Mouse (Mus musculus): ENCODE results near the gene Zfp791. TPM values are rescaled to one million over a fixed set of nuclear protein-coding genes. Genes with fewer than 3 reads are reported as not detected.
"Not testable (repeated sequence)": the region's sequence is repeated elsewhere in the genome, so short reads cannot be mapped to it uniquely, and the experiment has no call there.

Zfp791 gene
- 2.3 and 2.9 TPM in 2 replicates for polyA plus RNA-seq (2015; fragmentation: Nextera tagmentation; extraction: Ambion mirVana)

- H3K4me1 ChIP-seq (replicated peaks): peaks cover 10% of the 10 kb centered on the region; the same call in 1 of the 2 replicates
- H3K4me2 ChIP-seq: no peak within 1 kb of the TSS
- no peak within 1 kb of the TSS for H3K27ac ChIP-seq (replicated peaks)
- no peaks in the 10 kb centered on the region for H3K36me3 ChIP-seq
- H3K27me3 ChIP-seq: no peaks in the 10 kb centered on the region
- no peaks in the 10 kb centered on the region for H3K9me3 ChIP-seq
- WGBS: 85% methylated on average over 3 of the region's 3 CpGs
- H3K9ac ChIP-seq: no peak within 1 kb of the TSS
- H3K4me3 ChIP-seq: no peak within 1 kb of the TSS
- no peak for ATAC-seq (ENCODE audit: low read depth)
These were observed at the start of gene Zfp791 for GRCm38 (mm10) chr8:85122995-85123394. Zfp791 (minus strand) TSS chr8:85123095.

DNA sequence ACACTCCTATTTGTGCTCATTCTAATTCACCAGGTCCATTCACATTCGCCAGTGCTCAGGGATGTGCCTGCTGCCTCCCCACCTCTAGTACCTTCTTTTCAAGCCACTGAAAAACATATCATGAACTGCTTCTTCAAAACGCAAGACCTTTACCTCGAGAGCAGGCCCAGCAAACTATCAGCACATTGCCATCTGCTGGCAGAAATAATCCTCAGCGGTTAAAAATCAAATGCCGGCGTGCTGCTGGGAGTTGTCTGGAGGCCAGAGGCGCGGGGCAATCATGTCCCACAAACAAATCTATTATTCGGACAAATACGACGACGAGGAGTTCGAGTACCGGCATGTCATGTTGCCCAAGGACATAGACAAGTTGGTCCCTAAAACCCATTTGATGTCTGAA is 48.4 kb upstream of the Zfp791 start:
- no peak overlapping the region for H3K4me2 ChIP-seq
- H3K27me3 ChIP-seq: no peaks in the 10 kb centered on the region
- WGBS: 36% methylated on average over 14 of the region's 14 CpGs
- H3K9ac ChIP-seq: no peak overlapping the region
- no peaks in the 10 kb centered on the region for H3K4me1 ChIP-seq (replicated peaks)
- no peak for ATAC-seq (ENCODE audit: low read depth)
- no peak overlapping the region for H3K27ac ChIP-seq (replicated peaks)
- H3K9me3 ChIP-seq: no peaks in the 10 kb centered on the region
- no peaks in the 10 kb centered on the region for H3K36me3 ChIP-seq
- no peak overlapping the region for H3K4me3 ChIP-seq

DNA sequence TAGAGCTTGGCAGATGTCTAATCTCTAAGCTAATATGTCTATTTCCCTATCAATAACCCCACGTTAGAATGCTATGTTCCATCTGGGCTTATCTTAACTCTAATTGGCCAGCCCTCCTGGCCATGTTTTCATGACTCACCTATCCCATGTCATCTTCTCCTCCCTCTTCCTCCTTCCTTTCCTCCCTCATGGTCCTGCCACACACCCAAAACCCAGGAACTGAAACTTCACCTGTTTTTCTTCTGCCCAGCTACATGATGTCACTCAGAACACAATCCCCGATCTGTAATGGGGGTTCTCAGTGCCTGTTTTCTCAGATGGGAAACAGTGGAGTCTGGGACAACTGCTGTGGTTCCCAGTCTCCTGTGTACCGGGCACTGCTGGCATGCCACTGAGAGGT is 28.7 kb upstream of the Zfp791 start, which contains the start of gene Cks1brt:
Gene Cks1brt, plus strand, starts transcription at position 301 of the 400 bp plus-strand sequence.
- no peak for ATAC-seq (ENCODE audit: low read depth)
- Histone ChIP-seq H3K4me3 (no peak within 1 kb of the TSS), H3K9ac (no peak within 1 kb of the TSS), H3K27me3 (no peaks in the 10 kb centered on the region), H3K27ac (replicated peaks) (no peak within 1 kb of the TSS), H3K4me1 (replicated peaks) (no peaks in the 10 kb centered on the region), H3K9me3 (peaks cover 49% of the 10 kb centered on the region), H3K36me3 (no peaks in the 10 kb centered on the region), H3K4me2 (no peak within 1 kb of the TSS)
- WGBS: 87% methylated on average over 3 of the region's 3 CpGs

DNA sequence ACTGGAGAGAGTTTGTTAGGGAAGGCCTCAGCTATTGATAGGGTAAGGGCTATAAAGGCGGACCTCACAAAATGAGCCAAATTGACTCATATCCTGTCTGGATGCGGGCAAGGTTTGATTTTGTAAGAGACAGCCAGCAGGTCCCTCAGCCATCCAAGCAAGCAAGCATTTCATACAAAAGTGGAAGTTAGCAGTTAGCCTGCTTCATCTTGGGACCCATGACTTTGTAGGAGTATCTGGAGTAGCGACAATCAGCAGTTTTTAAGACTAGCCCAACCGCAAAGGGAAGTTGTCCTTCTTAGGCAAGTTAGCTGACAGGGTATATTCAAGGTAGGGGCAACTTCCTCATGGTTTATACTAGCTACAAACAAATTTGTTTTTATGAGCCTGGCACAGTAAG is 19.6 kb upstream of the Zfp791 start:
- Histone ChIP-seq H3K4me1 (replicated peaks) (no peaks in the 10 kb centered on the region), H3K36me3 (no peaks in the 10 kb centered on the region), H3K27ac (replicated peaks) (no peak overlapping the region), H3K9ac (no peak overlapping the region), H3K9me3 (peaks cover 18% of the 10 kb centered on the region), H3K4me2 (no peak overlapping the region), H3K27me3 (no peaks in the 10 kb centered on the region), H3K4me3 (no peak overlapping the region)
- 98% methylated on average over 4 of the region's 4 CpGs for WGBS
- ATAC-seq (ENCODE audit: low read depth): no peak

DNA sequence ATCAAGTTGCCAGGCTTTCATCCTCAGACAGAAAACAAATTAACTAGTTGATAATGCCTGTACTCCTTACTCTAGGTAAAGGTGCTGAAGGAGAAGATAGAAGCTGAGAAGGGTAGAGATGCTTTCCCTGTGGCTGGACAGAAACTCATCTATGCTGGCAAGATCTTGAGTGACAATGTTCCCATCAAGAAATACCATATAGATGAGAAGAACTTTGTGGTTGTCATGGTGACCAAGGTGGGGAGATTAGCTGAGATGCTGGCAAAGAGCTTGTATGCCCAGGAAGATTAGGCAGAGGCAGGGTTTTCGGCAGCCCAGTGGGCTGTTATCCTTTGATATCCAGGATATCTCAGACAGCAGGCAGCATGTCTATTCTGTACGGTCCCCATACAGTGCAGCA is 12.8 kb upstream of the Zfp791 start:
- not testable (repeated sequence) for H3K4me3 ChIP-seq

GRCm38 (mm10) chr8:85132335-85132734 is 9.4 kb upstream of the Zfp791 start:
- H3K4me2 ChIP-seq: no peak overlapping the region
- ATAC-seq (ENCODE audit: low read depth): no peak
- no peak overlapping the region for H3K4me3 ChIP-seq
- H3K36me3 ChIP-seq: no peaks in the 10 kb centered on the region
- no peak overlapping the region for H3K9ac ChIP-seq
- no peaks in the 10 kb centered on the region for H3K9me3 ChIP-seq
- peaks cover 15% of the 10 kb centered on the region; the same call in 1 of the 2 replicates for H3K27me3 ChIP-seq
- 95% methylated on average over 1 of the region's 1 CpGs for WGBS
- no peaks in the 10 kb centered on the region for H3K4me1 ChIP-seq (replicated peaks)
- no peak overlapping the region for H3K27ac ChIP-seq (replicated peaks)

More for the DNA sequence above, 12.8 kb upstream of the Zfp791 start:
- not testable (repeated sequence) for H3K9ac ChIP-seq; H3K4me1 ChIP-seq (replicated peaks); ATAC-seq (ENCODE audit: low read depth); H3K27ac ChIP-seq (replicated peaks); H3K4me2 ChIP-seq; H3K9me3 ChIP-seq; H3K36me3 ChIP-seq
- peaks cover 15% of the 10 kb centered on the region; the same call in 1 of the 2 replicates for H3K27me3 ChIP-seq
- 91% methylated on average over 2 of the region's 2 CpGs for WGBS

GRCm38 (mm10) chr8:85123691-85124090 is 796 bp upstream of the Zfp791 start:
- no peak overlapping the region for H3K4me3 ChIP-seq
- WGBS: 93% methylated on average over 8 of the region's 8 CpGs
- no peak for ATAC-seq (ENCODE audit: low read depth)
- no peak overlapping the region for H3K27ac ChIP-seq (replicated peaks)
- H3K9ac ChIP-seq: no peak overlapping the region
- no peak overlapping the region for H3K4me2 ChIP-seq
- H3K27me3 ChIP-seq: no peaks in the 10 kb centered on the region
- H3K4me1 ChIP-seq (replicated peaks): peaks cover 7% of the 10 kb centered on the region; the same call in 1 of the 2 replicates
- H3K36me3 ChIP-seq: no peaks in the 10 kb centered on the region
- H3K9me3 ChIP-seq: no peaks in the 10 kb centered on the region

DNA sequence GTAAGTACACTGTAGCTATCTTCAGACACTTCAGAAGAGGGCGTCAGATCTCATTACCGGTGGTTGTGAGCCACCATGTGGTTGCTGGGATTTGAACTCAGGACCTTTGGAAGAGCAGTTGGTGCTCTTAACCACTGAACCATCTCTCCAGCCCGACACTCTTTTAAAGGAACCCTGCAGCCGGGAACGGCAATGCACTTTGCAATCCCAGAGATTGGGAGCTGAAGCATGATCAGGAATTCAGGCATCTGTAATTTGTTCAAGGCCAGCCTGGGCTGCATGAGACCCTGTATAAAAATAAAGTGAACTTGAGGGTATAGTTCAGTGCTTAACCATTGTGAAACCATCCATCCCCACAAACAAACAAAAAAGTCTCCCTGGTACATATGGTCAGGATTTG is 2.6 kb downstream of the Zfp791 start:
- H3K27ac ChIP-seq (replicated peaks); H3K27me3 ChIP-seq; H3K9ac ChIP-seq; H3K36me3 ChIP-seq; ATAC-seq (ENCODE audit: low read depth); H3K4me2 ChIP-seq; H3K4me3 ChIP-seq; H3K9me3 ChIP-seq; H3K4me1 ChIP-seq (replicated peaks): not testable (repeated sequence)
- 82% methylated on average over 5 of the region's 5 CpGs for WGBS

GRCm38 (mm10) chr8:85119052-85119981 is 3.6 kb downstream of the Zfp791 start:
- WGBS: 7% methylated on average over 37 of the region's 37 CpGs
- Histone ChIP-seq H3K4me2 (peak overlapping the region; percentile 66), H3K36me3 (no peaks in the 10 kb centered on the region), H3K27ac (replicated peaks) (peak overlapping the region; percentile 68), H3K4me3 (peak overlapping the region; percentile 59), H3K4me1 (replicated peaks) (peaks cover 10% of the 10 kb centered on the region; the same call in 1 of the 2 replicates), H3K9me3 (no peaks in the 10 kb centered on the region), H3K27me3 (no peaks in the 10 kb centered on the region), H3K9ac (peak overlapping the region; percentile 73)
- ATAC-seq (ENCODE audit: low read depth): peak; percentile 86

DNA sequence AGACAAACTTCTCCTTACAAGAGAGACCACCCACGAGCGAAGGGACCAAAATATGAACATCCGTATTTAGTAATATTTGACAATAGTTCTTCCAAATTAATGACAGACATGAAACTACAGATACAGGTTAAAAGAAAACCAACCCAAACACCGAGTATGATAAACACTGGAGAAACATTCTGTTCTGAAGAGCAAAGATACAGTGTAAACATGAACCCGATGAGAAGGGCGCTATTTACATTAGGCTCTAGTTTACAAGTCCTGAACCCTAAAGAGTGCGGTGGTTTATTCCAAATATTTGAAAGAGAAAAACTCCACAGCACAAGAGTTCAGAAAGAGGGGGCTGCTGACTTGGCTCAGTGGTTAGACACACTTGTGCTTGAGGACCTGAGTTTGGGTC is 5.9 kb downstream of the Zfp791 start:
- ATAC-seq (ENCODE audit: low read depth): no peak
- H3K4me3 ChIP-seq: no peak overlapping the region
- peaks cover 10% of the 10 kb centered on the region; the same call in 1 of the 2 replicates for H3K4me1 ChIP-seq (replicated peaks)
- H3K9ac ChIP-seq: no peak overlapping the region
- H3K27me3 ChIP-seq: no peaks in the 10 kb centered on the region
- WGBS: 92% methylated on average over 7 of the region's 7 CpGs
- H3K36me3 ChIP-seq: peaks cover under 1% of the 10 kb centered on the region
- no peak overlapping the region for H3K27ac ChIP-seq (replicated peaks)
- no peak overlapping the region for H3K4me2 ChIP-seq
- no peaks in the 10 kb centered on the region for H3K9me3 ChIP-seq

DNA sequence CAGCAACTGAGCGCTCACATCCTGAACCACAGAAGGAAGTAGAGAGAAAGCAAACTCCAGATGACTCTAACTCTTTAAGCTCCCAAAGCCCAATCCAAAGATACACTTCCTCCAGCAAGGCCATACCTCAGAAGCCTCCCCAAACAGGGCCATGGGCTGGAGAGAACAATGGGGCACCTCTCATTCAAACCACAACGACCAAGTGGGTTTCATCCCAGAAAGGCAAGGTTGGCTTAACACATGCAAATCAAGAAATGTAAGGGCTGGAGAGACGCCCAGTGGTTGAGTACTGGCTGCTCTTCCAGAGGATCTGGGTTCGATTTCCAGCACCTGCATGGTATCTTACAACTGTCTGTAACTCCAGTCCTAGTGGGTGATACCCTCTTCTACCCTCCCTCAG is 7.4 kb downstream of the Zfp791 start:
- no peak for ATAC-seq (ENCODE audit: low read depth)
- Histone ChIP-seq H3K36me3 (peaks cover 15% of the 10 kb centered on the region), H3K9me3 (0 out of 2 replicates have a peak, but pooled peaks cover 10% of the 10 kb centered on the region), H3K4me1 (replicated peaks) (peaks cover 10% of the 10 kb centered on the region; the same call in 1 of the 2 replicates), H3K27me3 (no peaks in the 10 kb centered on the region), H3K4me2 (no peak overlapping the region), H3K4me3 (no peak overlapping the region), H3K27ac (replicated peaks) (no peak overlapping the region), H3K9ac (no peak overlapping the region)
- 62% methylated on average over 4 of the region's 4 CpGs for WGBS

- Histone ChIP-seq H3K9ac (no peak overlapping the region), H3K4me1 (replicated peaks) (no peaks in the 10 kb centered on the region), H3K4me3 (no peak overlapping the region), H3K4me2 (no peak overlapping the region), H3K36me3 (peaks cover 36% of the 10 kb centered on the region), H3K27me3 (no peaks in the 10 kb centered on the region), H3K9me3 (peaks cover 14% of the 10 kb centered on the region; the same call in 1 of the 2 replicates), H3K27ac (replicated peaks) (no peak overlapping the region)
- 92% methylated on average over 10 of the region's 10 CpGs for WGBS
- ATAC-seq (ENCODE audit: low read depth): no peak
These were observed 9.7 kb downstream of the Zfp791 start for GRCm38 (mm10) chr8:85113241-85113640.

Data from neural tube, embryonic 13.5 days (tissue).